Comparison of ENCODE assay signal across 17 mouse cellular contexts in genomic region chr2:145890571-145890970, GRCm38 (mm10). TPM values are rescaled to one million over a fixed set of nuclear protein-coding genes. Genes with fewer than 3 reads are reported as not detected.
"Had no signal": no experiment of that assay in that cellular context is flagged by ENCODE, and none has a peak within 500 bp of the region (broad histone marks: within the 10 kb centered on the region; RNA-seq: fewer than 3 reads in every experiment).

No protein-coding gene starts in this region.

- H3K27me3 ChIP-seq: liver, embryonic 15.5 days; midbrain, embryonic 15.5 days; neural tube, embryonic 12.5 days had no signal

- H3K36me3 ChIP-seq: liver, embryonic 15.5 days; midbrain, embryonic 10.5 days had no signal

- DNase-seq: kidney, adult 8-10 months; kidney, postnatal 25 days; lung, adult 2 months; lung, postnatal 36 days; right cerebral cortex, postnatal 4 days; spleen, adult 18-20 months; thymus, postnatal 4 days had no signal

- H3K4me2 ChIP-seq: liver, embryonic 15.5 days; midbrain, embryonic 15.5 days; neural tube, embryonic 12.5 days had no signal

- H3K9ac ChIP-seq: liver, embryonic 15.5 days; midbrain, embryonic 15.5 days; neural tube, embryonic 12.5 days had no signal

- H3K4me1 ChIP-seq: liver, embryonic 15.5 days; midbrain, embryonic 10.5 days; midbrain, embryonic 15.5 days had no signal

- ATAC-seq: lung, postnatal 0 days; midbrain, embryonic 15.5 days had no signal

- H3K27ac ChIP-seq: left cerebral cortex, adult 2 months; liver, embryonic 15.5 days; midbrain, embryonic 10.5 days; midbrain, embryonic 15.5 days; neural tube, embryonic 12.5 days had no signal

- H3K9me3 ChIP-seq: liver, embryonic 15.5 days; midbrain, embryonic 10.5 days; midbrain, embryonic 15.5 days; neural tube, embryonic 12.5 days had no signal

- H3K4me3 ChIP-seq: left cerebral cortex, adult 2 months; liver, embryonic 15.5 days; midbrain, embryonic 10.5 days; midbrain, embryonic 15.5 days; neural tube, embryonic 12.5 days had no signal

RNA-seq across cellular contexts. Expression of gene Cfap61, which starts 44.0 kb away (rescaled TPM):
- total RNA-seq: liver, adult 2 months; monocyte, adult 5-6 weeks; neutrophil, adult 5-6 weeks had no signal
- polyA plus RNA-seq: liver, adult 2 months; liver, embryonic 15.5 days; stomach, embryonic 14.5 days had no signal
